Mouse (Mus musculus) E14TG2a.4 (cell line): ENCODE measurements around the gene Tead1.

Source experiments
- CTCF ChIP-seq: conservative IDR thresholded peaks from 2 replicates; pipeline ENCODE4 v1.5.1; 2014; ENCODE audit warnings: low read length
- NANOG ChIP-seq: IDR thresholded peaks from 2 replicates; pipeline ENCODE4 v1.6.1; 2014; ENCODE audit warnings: borderline replicate concordance, low read length, mixed read lengths

- TF ChIP-seq CTCF (no peak), NANOG (no peak)
Observed at GRCm38 (mm10) chr7:112872435-112873196, 193.5 kb downstream of the Tead1 start.
